Mouse (Mus musculus) embryonic fibroblast, embryonic 13.5 days (primary cell): ENCODE measurements at regions not wholly inside any gene's neighbourhood (a gene's known extent, or its start where the extent isn't known, plus 50 kb on each side); places are given as distances from the start of the nearest gene placed in this dataset.

Experiments
- CTCF ChIP-seq: IDR thresholded peaks from 2 replicates; pipeline ENCODE4 v1.5.1; 2011; ENCODE audit warnings: mild to moderate bottlenecking, control low read depth, low read length, moderate library complexity, borderline replicate concordance; ENCODE audit not compliant: insufficient read depth
- POLR2A ChIP-seq: IDR thresholded peaks from 2 replicates; pipeline ENCODE4 v1.6.1; 2011; ENCODE audit warnings: low read depth, mild to moderate bottlenecking, control low read depth, low read length, moderate library complexity

- TF ChIP-seq POLR2A (no peak), CTCF (no peak)
These were observed 97.7 kb upstream of the Cul1 start for GRCm38 (mm10) chr6:47355500-47355899.
